Mouse (Mus musculus) neutrophil, adult 5-6 weeks (primary cell): Measurements from ENCODE around the gene Atp2c1. TPM values are rescaled to one million over a fixed set of nuclear protein-coding genes. Genes with fewer than 3 reads are reported as not detected.

Experiments
- ATAC-seq: fragments of 151-379, 151-347 bp; 2 replicates; pipeline ENCODE4 v1.8.0; 2017; ENCODE audit warnings: mild to moderate bottlenecking, moderate TSS enrichment; ENCODE audit not compliant: insufficient number of reproducible peaks, poor library complexity, low FRiP score, severe bottlenecking; ENCODE audit errors: extremely low read depth
- total RNA-seq: library from RNA; stranded (forward); fragments of 200-1000 nt; gene quantifications from 2 replicates; pipeline ENCODE4 v1.2.3, GENCODE M21; 2017

The Atp2c1 gene
- 171 and 186 TPM in 2 replicates for total RNA-seq

DNA sequence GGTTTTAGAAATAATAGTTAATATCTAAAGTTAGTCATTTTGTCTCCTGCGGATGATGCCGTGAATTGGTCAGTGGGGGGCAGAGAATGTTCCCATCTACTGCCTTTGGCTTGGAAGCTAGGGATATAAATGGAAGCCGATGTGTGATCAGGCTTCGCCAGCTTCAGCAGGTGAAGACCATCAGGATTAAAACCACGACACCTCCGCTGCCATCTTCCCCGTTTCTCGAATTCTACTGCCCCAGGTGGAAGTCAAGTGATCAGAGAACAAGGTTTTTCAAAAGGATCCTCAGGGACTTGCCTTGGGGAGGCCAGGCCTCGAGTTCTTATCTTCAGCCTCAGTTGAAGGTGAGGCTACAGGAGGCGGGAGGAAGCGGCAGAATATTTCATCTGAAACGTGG is at the start of gene Atp2c1:
TSS of gene Atp2c1 (minus strand) at position 101 of the 400 bp plus-strand sequence.
- ATAC-seq = no peak

DNA sequence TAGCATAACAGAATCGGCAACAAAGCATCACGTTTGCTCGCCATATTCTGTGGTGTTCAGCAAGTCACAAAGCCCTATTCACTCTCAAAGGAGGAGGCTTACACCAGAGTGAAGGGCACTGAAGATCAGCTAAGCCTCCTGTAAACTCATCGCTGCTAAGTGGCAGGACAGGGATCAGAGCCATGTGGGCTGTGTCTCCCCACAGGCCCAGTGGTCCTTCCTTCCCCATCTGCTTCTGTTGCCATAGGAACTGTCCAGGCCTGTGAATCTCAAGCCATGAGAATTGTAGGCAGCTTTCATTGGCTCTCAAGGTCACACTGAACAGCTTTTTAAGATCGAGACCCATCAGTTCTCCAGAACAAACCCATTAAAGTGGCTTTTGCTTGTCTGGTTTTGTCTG is 30.3 kb upstream of the Atp2c1 start:
- ATAC-seq = no peak

GRCm38 (mm10) chr9:105556141-105556735 is 29.1 kb upstream of the Atp2c1 start:
- no peak for ATAC-seq

DNA sequence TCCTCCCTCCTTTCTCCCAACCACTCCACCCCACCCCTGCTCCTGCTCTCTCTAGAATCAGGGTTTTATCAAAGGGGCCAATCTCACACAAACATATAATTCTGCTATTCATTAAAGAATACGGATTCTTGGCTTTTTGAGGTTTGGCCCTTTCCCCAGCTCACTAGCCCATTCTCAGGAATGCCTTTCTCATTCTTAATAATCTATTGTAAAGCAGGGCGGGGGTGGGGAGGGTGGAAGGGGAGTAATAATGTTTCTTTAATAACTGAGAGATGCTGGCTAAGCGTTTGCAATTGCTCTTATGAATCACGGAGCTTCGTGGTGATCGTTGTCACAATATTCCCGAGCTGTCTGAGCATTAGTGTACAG is 27.3 kb upstream of the Atp2c1 start:
- no peak for ATAC-seq

DNA sequence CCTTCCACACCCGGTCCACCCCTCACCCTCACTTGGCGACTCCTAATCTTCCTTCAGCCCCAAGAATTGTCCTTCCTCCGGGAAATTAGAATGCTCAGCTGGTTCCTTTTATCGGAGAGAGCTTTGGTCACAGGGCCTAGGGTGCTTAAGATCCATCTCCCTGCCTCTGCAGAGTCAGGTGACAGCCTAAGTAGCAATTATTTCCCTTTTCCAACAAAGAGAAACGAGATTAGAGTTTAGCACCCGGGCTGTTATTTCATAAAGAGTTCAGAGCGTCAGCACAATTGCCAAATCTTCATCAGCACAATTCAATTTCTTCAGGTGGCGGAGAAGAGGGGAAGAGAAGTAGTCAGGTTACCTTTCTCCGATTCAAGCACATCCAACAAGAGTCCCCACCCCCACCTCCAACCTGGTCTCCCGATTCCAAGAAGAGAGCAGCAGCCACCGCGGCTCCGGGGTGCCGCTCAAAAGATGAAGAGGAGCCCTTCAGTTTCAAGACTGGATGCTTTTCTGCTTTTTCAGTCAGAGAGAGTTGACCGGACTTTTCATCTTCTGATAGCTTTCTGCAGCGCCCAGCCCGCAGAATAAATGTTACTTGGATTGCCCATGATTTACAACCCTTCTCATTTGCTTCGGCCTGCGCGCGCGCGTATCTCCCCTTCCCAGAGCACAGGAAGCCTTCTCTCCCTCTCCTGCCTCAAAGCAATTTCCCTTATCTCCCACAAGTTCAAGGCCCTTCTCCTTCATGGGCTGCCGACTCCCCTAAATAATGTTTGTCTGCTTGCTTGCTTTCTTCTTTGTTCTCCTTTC is 26.7 kb upstream of the Atp2c1 start:
- no peak for ATAC-seq

GRCm38 (mm10) chr9:105551407-105551806 is 24.3 kb upstream of the Atp2c1 start:
- ATAC-seq = no peak

GRCm38 (mm10) chr9:105549096-105549495 is 22.0 kb upstream of the Atp2c1 start:
- ATAC-seq = no peak

- ATAC-seq = no peak
Observed at GRCm38 (mm10) chr9:105544013-105544750, 17.1 kb upstream of the Atp2c1 start.

GRCm38 (mm10) chr9:105537473-105537872 is 10.4 kb upstream of the Atp2c1 start:
- no peak for ATAC-seq

GRCm38 (mm10) chr9:105536877-105537276 is 9.8 kb upstream of the Atp2c1 start:
- no peak for ATAC-seq

- ATAC-seq = no peak
Observed at GRCm38 (mm10) chr9:105525355-105525754, 1.8 kb downstream of the Atp2c1 start.

- no peak for ATAC-seq
Observed at GRCm38 (mm10) chr9:105523038-105523437, 4.1 kb downstream of the Atp2c1 start.

- ATAC-seq = no peak
Observed at GRCm38 (mm10) chr9:105522063-105522462, 5.1 kb downstream of the Atp2c1 start.

DNA sequence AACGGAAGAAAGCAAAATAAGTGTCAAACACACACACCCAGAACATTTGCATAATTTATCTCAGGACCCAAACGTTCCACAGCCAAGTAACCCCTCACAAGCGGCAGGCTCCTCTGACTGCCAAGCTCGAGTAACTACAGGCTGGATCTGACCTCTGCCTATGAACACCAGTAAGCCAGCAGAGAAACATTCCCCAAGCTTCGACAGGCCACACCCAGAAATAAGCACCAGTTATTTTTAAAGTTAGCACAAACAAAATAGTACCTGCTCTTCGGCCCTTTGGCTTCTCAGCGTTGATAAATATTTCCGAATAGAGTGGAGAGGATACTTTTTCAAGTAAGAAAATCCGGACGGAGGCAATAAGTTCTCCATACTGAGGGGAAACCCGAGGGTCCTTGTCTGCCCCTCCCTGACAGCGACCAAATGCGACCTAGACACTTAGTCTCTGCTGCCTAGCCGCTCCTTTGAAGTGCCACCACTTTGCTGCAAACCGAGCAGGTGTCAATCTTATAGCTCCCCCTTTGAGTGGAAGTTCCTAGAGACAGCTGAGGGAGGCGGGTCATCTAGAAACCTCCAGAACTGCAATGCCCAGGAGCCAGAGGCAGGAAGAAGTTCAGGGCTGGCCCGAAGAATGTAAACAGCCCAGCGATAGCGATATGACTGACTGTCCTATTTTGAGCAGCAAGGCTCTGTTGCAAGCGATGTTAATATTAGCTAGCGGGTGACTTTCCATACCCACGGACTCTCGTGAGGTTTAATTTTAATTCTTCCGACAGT is 6.2 kb downstream of the Atp2c1 start:
- peak; percentile 41; the same call in 1 of the 2 replicates for ATAC-seq

- ATAC-seq = peak; percentile 28; the same call in 1 of the 2 replicates
Observed at GRCm38 (mm10) chr9:105519278-105519883, 7.7 kb downstream of the Atp2c1 start.

DNA sequence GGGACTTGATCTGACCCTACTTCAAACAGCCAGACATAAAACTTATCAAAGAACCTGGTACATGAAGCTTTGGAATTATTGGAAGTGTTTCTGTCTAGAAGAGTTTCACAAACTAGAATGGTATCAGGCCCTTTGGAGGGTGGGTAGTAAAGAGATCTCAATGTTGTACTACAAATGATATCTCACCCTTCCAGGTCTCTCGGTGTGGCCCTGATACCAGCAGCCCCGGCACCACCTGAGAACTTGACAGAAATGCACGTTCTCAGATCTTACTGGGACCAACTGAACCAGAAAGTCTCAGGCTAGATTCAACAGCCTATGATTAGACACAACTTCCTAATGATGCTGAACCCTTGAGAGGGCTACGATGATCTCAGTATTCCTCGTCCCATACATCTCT is 23.4 kb downstream of the Atp2c1 start:
- ATAC-seq = no peak

GRCm38 (mm10) chr9:105502389-105502788 is 24.7 kb downstream of the Atp2c1 start:
- 0 out of 2 replicates have a peak, but pooled peaks have one; percentile 41 for ATAC-seq

DNA sequence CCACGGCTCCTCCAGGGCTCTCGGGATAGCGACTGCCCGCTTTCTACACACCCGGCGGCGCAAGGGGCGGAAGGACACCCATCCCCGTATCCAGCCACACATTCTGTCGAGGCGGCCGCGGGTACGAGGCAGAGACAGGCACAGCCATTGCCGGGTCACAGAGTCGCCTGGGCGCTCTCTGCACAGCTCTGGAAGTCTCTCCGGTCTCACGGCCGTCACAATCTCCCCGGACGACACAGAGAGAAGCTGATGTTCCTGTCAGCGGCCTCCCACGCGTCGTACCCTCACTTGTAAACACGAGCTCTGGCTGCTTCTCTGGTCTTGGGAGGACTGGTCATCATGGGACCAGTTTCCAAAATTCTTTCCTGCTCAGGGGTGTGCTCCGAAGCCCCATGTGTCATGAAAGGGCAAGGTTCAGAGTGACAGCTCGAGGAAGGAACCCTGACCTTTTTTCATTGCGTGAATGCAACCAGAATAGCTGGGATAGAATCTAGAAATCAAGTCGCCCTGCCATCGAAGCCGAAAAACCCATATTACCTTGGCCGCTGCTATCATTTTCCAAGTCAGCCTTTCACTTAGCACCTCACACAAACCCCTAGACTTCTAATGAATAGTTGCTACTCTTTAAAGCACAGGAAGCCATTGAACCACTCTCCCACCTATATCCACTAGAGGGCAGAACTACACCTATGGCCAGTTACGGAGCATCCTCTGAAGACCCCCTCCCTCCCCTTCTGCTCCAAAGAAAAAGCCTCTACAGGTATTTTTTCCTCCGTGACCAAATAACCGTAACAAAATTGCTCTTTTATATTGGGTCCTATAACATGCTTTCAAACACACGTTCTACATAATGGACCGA is 31.6 kb downstream of the Atp2c1 start:
- peak; percentile 65 for ATAC-seq
